Mouse (Mus musculus): ENCODE results near the gene Gpr182. TPM values are rescaled to one million over a fixed set of nuclear protein-coding genes. Genes with fewer than 3 reads are reported as not detected.

The Gpr182 gene
- total and polyA plus RNA-seq, 3 experiments = 0.04 to 0.58 TPM; not detected in 1

DNA sequence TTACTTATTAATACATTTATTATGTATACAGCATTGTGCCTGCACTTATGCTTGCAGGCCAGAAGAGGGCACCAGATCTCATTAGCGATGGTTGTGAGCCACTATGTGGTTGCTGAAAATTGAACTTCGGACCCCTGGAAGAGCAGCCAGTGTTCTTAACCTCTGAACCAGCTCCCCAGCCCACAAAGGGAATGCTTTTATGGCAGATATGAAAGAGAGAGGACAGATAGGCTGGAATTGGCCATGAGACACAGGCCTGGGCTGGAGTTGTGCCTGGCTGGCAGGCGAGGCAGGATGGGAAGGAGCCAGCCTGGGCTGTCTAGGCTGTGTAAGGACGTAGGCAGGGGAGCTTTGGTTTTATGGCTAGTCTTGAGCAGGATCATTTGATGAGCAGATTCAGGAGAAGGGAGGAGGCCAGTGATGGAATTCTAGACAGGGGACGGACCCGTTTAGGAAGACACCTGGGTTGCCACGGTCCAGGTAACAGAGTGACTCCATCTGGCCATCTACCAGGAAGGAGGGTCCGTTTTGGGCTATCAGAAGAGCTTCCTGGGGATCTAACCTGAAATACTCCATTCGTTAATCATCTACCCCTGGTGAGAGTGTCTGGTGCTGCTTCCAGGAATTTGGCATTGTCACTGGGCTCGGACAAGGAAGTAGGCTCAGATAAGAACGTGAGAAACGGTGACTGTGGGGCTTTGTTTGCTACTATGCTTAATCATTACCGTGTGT is 13.2 kb downstream of the Gpr182 start (continued):
- no peak for TF ChIP-seq ZC3H11A (IDR thresholded peaks at IDR 0.05; ENCODE audit: low read depth, low read length)
- TF ChIP-seq MAFK (IDR thresholded peaks at IDR 0.05; ENCODE audit: borderline replicate concordance, low read depth, low read length) = no peak
- TF ChIP-seq EP300 (IDR thresholded peaks at IDR 0.05; ENCODE audit: low read depth in 1 of 2, low read length in 2 of 2) = peak; percentile 77 to 80

DNA sequence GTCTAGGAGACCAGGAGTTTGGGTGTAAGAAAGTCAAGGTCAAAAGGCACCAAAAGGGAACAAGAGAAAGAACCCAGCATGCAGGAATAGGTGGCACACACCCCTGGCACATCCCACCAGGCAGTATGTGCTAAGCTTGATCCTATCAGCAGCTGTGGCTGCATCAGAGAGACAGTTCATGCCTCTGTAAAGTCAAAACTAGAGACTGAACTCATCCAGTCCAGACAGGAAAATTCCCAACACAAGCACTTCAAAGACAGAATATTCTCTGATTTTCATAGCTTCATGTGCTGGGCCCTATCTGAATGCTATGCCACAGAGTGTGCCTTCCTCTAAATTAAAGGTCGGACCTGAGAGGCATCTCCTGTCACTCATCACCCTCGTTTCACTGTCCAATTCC is 14.0 kb downstream of the Gpr182 start:
- peaks cover 9% of the 10 kb centered on the region for H3K79me2 ChIP-seq (ENCODE audit: control insufficient read depth, insufficient read depth, low read length, poor library complexity)
- DNase-seq (ENCODE audit: low read depth, low spot score) = peak; percentile 54
- no peaks in the 10 kb centered on the region for H3K27me3 ChIP-seq (ENCODE audit: control insufficient read depth in 1 of 2, insufficient read depth in 2 of 2, low read length in 2 of 2)
- H3K27ac ChIP-seq (ENCODE audit: control insufficient read depth, low read depth, low read length) = peak overlapping the region; percentile 89
- TF ChIP-seq ZKSCAN1 (IDR thresholded peaks at IDR 0.05; ENCODE audit: low read depth, low read length) = no peak
- no peak for TF ChIP-seq USF2 (IDR thresholded peaks at IDR 0.05; ENCODE audit: borderline replicate concordance in 1 of 2, insufficient read depth in 1 of 2, low read depth in 1 of 2, low read length in 2 of 2)
- no peak; the same call in 1 of the 2 replicates for TF ChIP-seq TCF12 (IDR thresholded peaks at IDR 0.05; ENCODE audit: low read depth, low read length)
- TF ChIP-seq USF1 (IDR thresholded peaks at IDR 0.05; ENCODE audit: low read depth, low read length) = no peak
- no peak for TF ChIP-seq POLR2A (IDR thresholded peaks at IDR 0.05; ENCODE audit: control insufficient read depth in 1 of 2, insufficient read depth in 1 of 2, low read depth in 1 of 2, low read length in 2 of 2, poor library complexity in 1 of 2)
- no peak for TF ChIP-seq CHD1 (IDR thresholded peaks at IDR 0.05; ENCODE audit: low read depth, low read length)
- TF ChIP-seq ELF1 (IDR thresholded peaks at IDR 0.05; ENCODE audit: low read depth, low read length) = no peak
- no peak for TF ChIP-seq CTCF (IDR thresholded peaks at IDR 0.05 in 2 of 3, conservative IDR thresholded peaks at IDR 0.05 in 1 of 3; ENCODE audit: control insufficient read depth in 1 of 3, insufficient read depth in 1 of 3, low read depth in 2 of 3, low read length in 3 of 3, poor library complexity in 1 of 3, severe bottlenecking in 1 of 3)
- no peak for TF ChIP-seq TAL1 (IDR thresholded peaks at IDR 0.05; ENCODE audit: low read length)
- TF ChIP-seq NELFE (IDR thresholded peaks at IDR 0.05; ENCODE audit: low read depth, low read length) = no peak
- TF ChIP-seq ZNF384 (IDR thresholded peaks at IDR 0.05; ENCODE audit: low read depth, low read length) = no peak
- TF ChIP-seq MXI1 (IDR thresholded peaks at IDR 0.05; ENCODE audit: low read depth, low read length) = no peak
- TF ChIP-seq CHD2 (IDR thresholded peaks at IDR 0.05; ENCODE audit: low read length) = no peak
- no peaks in the 10 kb centered on the region for H3K9me3 ChIP-seq (replicated peaks; ENCODE audit: insufficient read depth, low read length)
- H3K36me3 ChIP-seq (ENCODE audit: control insufficient read depth in 1 of 2, insufficient read depth in 2 of 2, low read length in 2 of 2) = peaks cover 0 to 23% of the 10 kb centered on the region in 2 experiments; a peak in 2 of 4 replicates
- H3K4me1 ChIP-seq (ENCODE audit: control insufficient read depth in 1 of 2, insufficient read depth in 2 of 2, low read length in 2 of 2) = peaks cover 5 to 23% of the 10 kb centered on the region in 2 experiments; a peak in 3 of 4 replicates
- peak overlapping the region; percentile 32 for H3K4me3 ChIP-seq (ENCODE audit: control insufficient read depth in 1 of 2, insufficient read depth in 1 of 2, low read depth in 2 of 2, low read length in 2 of 2)
- H3K9ac ChIP-seq (ENCODE audit: control insufficient read depth, low read depth, low read length, poor library complexity, severe bottlenecking) = peak overlapping the region; percentile 49

DNA sequence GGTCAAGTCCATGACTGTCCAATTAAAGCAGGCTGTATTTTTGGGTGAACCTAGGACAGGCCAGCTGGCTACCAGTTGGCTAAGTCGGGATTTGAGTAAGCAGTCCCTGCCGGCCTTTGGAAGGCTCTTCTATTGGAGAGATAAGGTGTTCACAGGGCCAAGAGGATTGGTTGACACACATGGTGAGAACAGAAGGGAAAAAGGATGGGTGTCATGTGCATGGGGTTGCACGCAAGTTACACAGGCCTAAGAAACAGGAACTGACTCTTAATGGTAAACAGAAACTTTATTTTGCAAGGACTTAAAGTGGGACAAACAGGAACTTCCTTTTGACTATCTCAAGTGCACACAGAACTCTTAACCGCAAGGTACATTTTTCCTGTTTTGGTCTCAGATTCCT is 14.6 kb downstream of the Gpr182 start:
- Histone ChIP-seq H3K27me3 (ENCODE audit: control insufficient read depth in 1 of 2, insufficient read depth in 2 of 2, low read length in 2 of 2) (no peaks in the 10 kb centered on the region), H3K9ac (ENCODE audit: control insufficient read depth, low read depth, low read length, poor library complexity, severe bottlenecking) (peak overlapping the region; percentile 49), H3K36me3 (ENCODE audit: control insufficient read depth in 1 of 2, insufficient read depth in 2 of 2, low read length in 2 of 2) (peaks cover 0 to 23% of the 10 kb centered on the region in 2 experiments; a peak in 2 of 4 replicates), H3K79me2 (ENCODE audit: control insufficient read depth, insufficient read depth, low read length, poor library complexity) (peaks cover 9% of the 10 kb centered on the region), H3K27ac (ENCODE audit: control insufficient read depth, low read depth, low read length) (peak overlapping the region; percentile 89), H3K9me3 (replicated peaks; ENCODE audit: insufficient read depth, low read length) (no peaks in the 10 kb centered on the region), H3K4me3 (ENCODE audit: control insufficient read depth in 1 of 2, insufficient read depth in 1 of 2, low read depth in 2 of 2, low read length in 2 of 2) (peak overlapping the region; percentile 32), H3K4me1 (ENCODE audit: control insufficient read depth in 1 of 2, insufficient read depth in 2 of 2, low read length in 2 of 2) (peaks cover 5 to 23% of the 10 kb centered on the region in 2 experiments; a peak in 3 of 4 replicates)
- DNase-seq (ENCODE audit: low read depth, low spot score) = peak; percentile 91
- TF ChIP-seq CHD2 (IDR thresholded peaks at IDR 0.05; ENCODE audit: low read length) (no peak), UBTF (IDR thresholded peaks at IDR 0.05; ENCODE audit: borderline replicate concordance, insufficient read depth, low read depth, low read length) (no peak), TBP (IDR thresholded peaks at IDR 0.05; ENCODE audit: low read depth, low read length) (peak; percentile 49), ETS1 (IDR thresholded peaks at IDR 0.05; ENCODE audit: low read depth, low read length) (peak; percentile 84), POLR2AphosphoS5 (IDR thresholded peaks at IDR 0.05; ENCODE audit: borderline replicate concordance, low read depth, low read length) (no peak), BHLHE40 (IDR thresholded peaks at IDR 0.05; ENCODE audit: borderline replicate concordance, low read depth, low read length) (peak; percentile 84), ZMIZ1 (IDR thresholded peaks at IDR 0.05; ENCODE audit: low read depth, low read length) (no peak), MAX (IDR thresholded peaks at IDR 0.05; ENCODE audit: low read length) (peak; percentile 83), NELFE (IDR thresholded peaks at IDR 0.05; ENCODE audit: low read depth, low read length) (0 out of 2 replicates have a peak, but pooled peaks have one; percentile 39), HCFC1 (IDR thresholded peaks at IDR 0.05; ENCODE audit: low read depth, low read length) (peak; percentile 65; the same call in 1 of the 2 replicates), MYB (IDR thresholded peaks at IDR 0.05; ENCODE audit: low read depth, low read length) (0 out of 2 replicates have a peak, but pooled peaks have one; percentile 30), JUND (IDR thresholded peaks at IDR 0.05; ENCODE audit: low read depth, low read length) (0 out of 2 replicates have a peak, but pooled peaks have one; percentile 20), EP300 (IDR thresholded peaks at IDR 0.05; ENCODE audit: low read depth in 1 of 2, low read length in 2 of 2) (peak; percentile 82 to 83), KAT2A (conservative IDR thresholded peaks at IDR 0.05; ENCODE audit: low read depth, low read length) (peak; percentile 37; the same call in 1 of the 2 replicates), ZKSCAN1 (IDR thresholded peaks at IDR 0.05; ENCODE audit: low read depth, low read length) (no peak), USF2 (IDR thresholded peaks at IDR 0.05; ENCODE audit: borderline replicate concordance in 1 of 2, insufficient read depth in 1 of 2, low read depth in 1 of 2, low read length in 2 of 2) (no peak)

Measured in MEL (cell line).